Mouse (Mus musculus): ENCODE data around the gene Cth. TPM values are rescaled to one million over a fixed set of nuclear protein-coding genes. Genes with fewer than 3 reads are reported as not detected.

Gene Cth
- polyA plus RNA-seq (2015; fragmentation: Nextera tagmentation; extraction: Ambion mirVana), result 50.2 and 53.7 TPM in 2 replicates

DNA sequence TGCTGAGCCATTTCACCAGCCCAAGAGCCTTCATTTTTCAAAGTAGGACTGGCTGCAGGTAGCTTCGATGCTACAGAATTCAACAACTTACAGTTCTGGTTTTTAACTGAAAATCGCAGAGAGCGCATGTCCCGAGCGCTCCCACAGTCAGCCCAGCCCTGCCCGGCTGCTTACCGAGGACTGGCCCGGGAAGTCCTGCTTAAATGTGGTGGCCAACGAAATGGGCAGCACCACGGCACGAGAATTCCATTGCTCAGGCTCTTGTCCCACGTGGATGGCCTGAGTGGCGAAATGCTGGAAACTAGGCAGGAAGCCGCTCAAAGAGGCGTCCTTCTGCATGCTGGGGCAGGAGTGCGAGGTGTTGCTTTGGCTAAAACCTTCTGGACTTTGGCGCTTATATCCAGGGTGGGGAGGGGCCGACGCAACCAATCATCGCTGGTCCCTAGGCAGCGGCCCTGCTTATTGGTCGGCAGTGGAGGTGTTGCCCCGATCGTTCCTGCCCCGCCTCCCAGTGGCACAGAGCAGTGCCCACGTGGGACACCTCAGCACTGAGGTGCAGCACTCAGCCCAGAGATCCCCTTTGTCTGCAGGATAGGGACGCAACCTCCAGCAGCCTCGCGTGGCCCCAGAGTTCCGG is at the start of gene Cth:
TSS of gene Cth (minus strand) at position 386 of the 637 bp plus-strand sequence.
- H3K9ac ChIP-seq, result peak within 1 kb of the TSS; percentile 47
- peaks cover 11% of the 10 kb centered on the region for H3K4me1 ChIP-seq (replicated peaks)
- no peaks in the 10 kb centered on the region for H3K36me3 ChIP-seq (replicated peaks)
- WGBS (ENCODE audit: insufficient replicate concordance), result under 1% methylated on average over 30 of the region's 30 CpGs
- peak within 1 kb of the TSS; percentile 81 for H3K4me2 ChIP-seq
- H3K9me3 ChIP-seq (replicated peaks), result no peaks in the 10 kb centered on the region
- peak; percentile 97 for ATAC-seq (ENCODE audit: insufficient read depth)
- H3K27ac ChIP-seq (replicated peaks), result peak within 1 kb of the TSS; percentile 56
- H3K4me3 ChIP-seq (replicated peaks), result peak within 1 kb of the TSS; percentile 54
- 0 out of 2 replicates have a peak, but pooled peaks cover 9% of the 10 kb centered on the region for H3K27me3 ChIP-seq

GRCm38 (mm10) chr3:157973236-157973635 is 48.4 kb upstream of the Cth start:
- Histone ChIP-seq H3K27me3 (no peaks in the 10 kb centered on the region), H3K4me1 (replicated peaks) (no peaks in the 10 kb centered on the region), H3K9me3 (replicated peaks) (no peaks in the 10 kb centered on the region), H3K4me3 (replicated peaks) (no peak overlapping the region), H3K9ac (no peak overlapping the region), H3K4me2 (no peak overlapping the region), H3K27ac (replicated peaks) (no peak overlapping the region), H3K36me3 (replicated peaks) (peaks cover 10% of the 10 kb centered on the region)
- 89% methylated on average over 2 of the region's 2 CpGs for WGBS (ENCODE audit: insufficient replicate concordance)
- ATAC-seq (ENCODE audit: insufficient read depth), result no peak

- H3K36me3 ChIP-seq (replicated peaks), result peaks cover 10% of the 10 kb centered on the region
- 73% methylated on average over 2 of the region's 2 CpGs for WGBS (ENCODE audit: insufficient replicate concordance)
- no peak for ATAC-seq (ENCODE audit: insufficient read depth)
- no peak overlapping the region for H3K4me2 ChIP-seq
- H3K27ac ChIP-seq (replicated peaks), result no peak overlapping the region
- no peaks in the 10 kb centered on the region for H3K27me3 ChIP-seq
- no peak overlapping the region for H3K9ac ChIP-seq
- H3K4me1 ChIP-seq (replicated peaks), result no peaks in the 10 kb centered on the region
- no peak overlapping the region for H3K4me3 ChIP-seq (replicated peaks)
- H3K9me3 ChIP-seq (replicated peaks), result no peaks in the 10 kb centered on the region
Observed at GRCm38 (mm10) chr3:157971151-157971550, 46.3 kb upstream of the Cth start.

DNA sequence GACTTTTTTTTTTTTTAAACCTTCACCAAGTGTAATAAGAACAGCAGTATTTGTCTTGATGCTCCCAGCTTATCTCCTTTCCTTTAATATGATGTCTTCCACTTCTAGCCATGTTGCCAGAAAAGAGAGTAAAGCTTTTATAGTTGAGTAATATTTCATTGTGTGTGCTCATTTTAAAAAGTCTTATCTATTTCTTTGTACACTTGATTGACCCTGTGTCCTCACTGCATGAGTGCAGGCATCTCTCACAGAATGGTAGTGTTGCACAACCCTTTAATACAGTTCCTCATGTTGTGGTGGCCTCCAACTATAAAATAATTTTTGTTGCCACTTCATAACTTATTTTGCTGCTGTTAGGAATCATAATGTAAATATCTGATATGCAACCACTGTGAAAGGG is 32.4 kb upstream of the Cth start:
- Histone ChIP-seq H3K4me2 (no peak overlapping the region), H3K9ac (no peak overlapping the region), H3K36me3 (replicated peaks) (peaks cover 12% of the 10 kb centered on the region), H3K4me1 (replicated peaks) (peaks cover 6% of the 10 kb centered on the region), H3K27ac (replicated peaks) (no peak overlapping the region), H3K27me3 (no peaks in the 10 kb centered on the region), H3K4me3 (replicated peaks) (no peak overlapping the region), H3K9me3 (replicated peaks) (no peaks in the 10 kb centered on the region)
- ATAC-seq (ENCODE audit: insufficient read depth), result no peak

- Histone ChIP-seq H3K9ac (no peak overlapping the region), H3K36me3 (replicated peaks) (peaks cover 10% of the 10 kb centered on the region; the same call in 1 of the 2 replicates), H3K4me3 (replicated peaks) (no peak overlapping the region), H3K4me1 (replicated peaks) (peaks cover 6% of the 10 kb centered on the region), H3K27me3 (no peaks in the 10 kb centered on the region), H3K4me2 (no peak overlapping the region), H3K27ac (replicated peaks) (no peak overlapping the region), H3K9me3 (replicated peaks) (no peaks in the 10 kb centered on the region)
- 78% methylated on average over 3 of the region's 3 CpGs for WGBS (ENCODE audit: insufficient replicate concordance)
- ATAC-seq (ENCODE audit: insufficient read depth), result peak; percentile 64
Observed at GRCm38 (mm10) chr3:157956201-157956600, 31.3 kb upstream of the Cth start.

- H3K4me3 ChIP-seq (replicated peaks), result no peak overlapping the region
- H3K27ac ChIP-seq (replicated peaks), result no peak overlapping the region
- H3K4me2 ChIP-seq, result no peak overlapping the region
- ATAC-seq (ENCODE audit: insufficient read depth), result no peak
- H3K4me1 ChIP-seq (replicated peaks), result peaks cover 6% of the 10 kb centered on the region
- no peak overlapping the region for H3K9ac ChIP-seq
- no peaks in the 10 kb centered on the region for H3K27me3 ChIP-seq
- H3K36me3 ChIP-seq (replicated peaks), result peaks cover 7% of the 10 kb centered on the region; the same call in 1 of the 2 replicates
- no peaks in the 10 kb centered on the region for H3K9me3 ChIP-seq (replicated peaks)
- 73% methylated on average over 2 of the region's 2 CpGs for WGBS (ENCODE audit: insufficient replicate concordance)
Observed at GRCm38 (mm10) chr3:157955466-157955865, 30.6 kb upstream of the Cth start.

DNA sequence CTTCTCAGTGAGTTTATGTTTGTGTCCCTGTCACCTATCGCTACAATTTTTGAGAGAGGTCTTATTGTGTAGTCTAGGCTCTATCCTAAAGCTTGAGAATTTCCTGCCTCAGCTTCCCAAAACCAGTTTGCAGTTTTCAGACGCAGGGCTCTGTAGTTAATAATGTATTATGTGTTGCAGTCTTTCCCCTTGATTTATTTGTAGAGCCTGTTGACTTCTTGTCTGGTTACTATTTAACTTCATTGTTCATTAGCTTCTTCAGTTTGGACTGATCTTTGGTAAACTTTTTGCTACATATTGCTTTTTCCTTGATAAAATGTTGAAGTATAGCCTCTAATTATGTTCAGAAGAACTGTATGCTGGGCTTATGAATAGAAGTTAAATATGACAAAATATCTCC is 27.8 kb upstream of the Cth start:
- no peak for ATAC-seq (ENCODE audit: insufficient read depth)
- no peak overlapping the region for H3K27ac ChIP-seq (replicated peaks)
- no peaks in the 10 kb centered on the region for H3K9me3 ChIP-seq (replicated peaks)
- peaks cover 7% of the 10 kb centered on the region; the same call in 1 of the 2 replicates for H3K36me3 ChIP-seq (replicated peaks)
- H3K4me3 ChIP-seq (replicated peaks), result no peak overlapping the region
- WGBS (ENCODE audit: insufficient replicate concordance), result 75% methylated on average over 2 of the region's 2 CpGs
- peaks cover 20% of the 10 kb centered on the region for H3K4me1 ChIP-seq (replicated peaks)
- H3K27me3 ChIP-seq, result no peaks in the 10 kb centered on the region
- no peak overlapping the region for H3K9ac ChIP-seq
- no peak overlapping the region for H3K4me2 ChIP-seq

GRCm38 (mm10) chr3:157947383-157948280 is 22.8 kb upstream of the Cth start:
- Histone ChIP-seq H3K9ac (peak overlapping the region; percentile 98), H3K4me3 (replicated peaks) (peak overlapping the region; percentile 97), H3K9me3 (replicated peaks) (no peaks in the 10 kb centered on the region), H3K4me2 (peak overlapping the region; percentile 80), H3K4me1 (replicated peaks) (peaks cover 22% of the 10 kb centered on the region), H3K36me3 (replicated peaks) (peaks cover 7% of the 10 kb centered on the region; the same call in 1 of the 2 replicates), H3K27me3 (0 out of 2 replicates have a peak, but pooled peaks cover 3% of the 10 kb centered on the region), H3K27ac (replicated peaks) (peak overlapping the region; percentile 98)
- WGBS (ENCODE audit: insufficient replicate concordance), result under 1% methylated on average over 86 of the region's 93 CpGs
- ATAC-seq (ENCODE audit: insufficient read depth), result peak; percentile 74

GRCm38 (mm10) chr3:157946843-157947358 is 22.0 kb upstream of the Cth start, which contains the start of gene Ankrd13c:
Gene Ankrd13c, plus strand, starts transcription at chr3:157947239.
- ATAC-seq (ENCODE audit: insufficient read depth), result peak; percentile 94
- 0% methylated on average over 45 of the region's 45 CpGs for WGBS (ENCODE audit: insufficient replicate concordance)
- peak within 1 kb of the TSS; percentile 98 for H3K9ac ChIP-seq
- H3K27me3 ChIP-seq, result 0 out of 2 replicates have a peak, but pooled peaks cover 3% of the 10 kb centered on the region
- peaks cover 6% of the 10 kb centered on the region; the same call in 1 of the 2 replicates for H3K36me3 ChIP-seq (replicated peaks)
- peaks cover 22% of the 10 kb centered on the region for H3K4me1 ChIP-seq (replicated peaks)
- H3K4me3 ChIP-seq (replicated peaks), result peak within 1 kb of the TSS; percentile 97
- peak within 1 kb of the TSS; percentile 80 for H3K4me2 ChIP-seq
- no peaks in the 10 kb centered on the region for H3K9me3 ChIP-seq (replicated peaks)
- H3K27ac ChIP-seq (replicated peaks), result peak within 1 kb of the TSS; percentile 98

- no peaks in the 10 kb centered on the region for H3K36me3 ChIP-seq (replicated peaks)
- H3K9ac ChIP-seq, result no peak overlapping the region
- ATAC-seq (ENCODE audit: insufficient read depth), result no peak
- no peak overlapping the region for H3K27ac ChIP-seq (replicated peaks)
- 8% methylated on average over 2 of the region's 2 CpGs for WGBS (ENCODE audit: insufficient replicate concordance)
- H3K9me3 ChIP-seq (replicated peaks), result no peaks in the 10 kb centered on the region
- no peak overlapping the region for H3K4me2 ChIP-seq
- H3K4me1 ChIP-seq (replicated peaks), result no peaks in the 10 kb centered on the region
- H3K27me3 ChIP-seq, result peaks cover 7% of the 10 kb centered on the region; the same call in 1 of the 2 replicates
- H3K4me3 ChIP-seq (replicated peaks), result no peak overlapping the region
Observed at GRCm38 (mm10) chr3:157938585-157938984, 13.7 kb upstream of the Cth start.

DNA sequence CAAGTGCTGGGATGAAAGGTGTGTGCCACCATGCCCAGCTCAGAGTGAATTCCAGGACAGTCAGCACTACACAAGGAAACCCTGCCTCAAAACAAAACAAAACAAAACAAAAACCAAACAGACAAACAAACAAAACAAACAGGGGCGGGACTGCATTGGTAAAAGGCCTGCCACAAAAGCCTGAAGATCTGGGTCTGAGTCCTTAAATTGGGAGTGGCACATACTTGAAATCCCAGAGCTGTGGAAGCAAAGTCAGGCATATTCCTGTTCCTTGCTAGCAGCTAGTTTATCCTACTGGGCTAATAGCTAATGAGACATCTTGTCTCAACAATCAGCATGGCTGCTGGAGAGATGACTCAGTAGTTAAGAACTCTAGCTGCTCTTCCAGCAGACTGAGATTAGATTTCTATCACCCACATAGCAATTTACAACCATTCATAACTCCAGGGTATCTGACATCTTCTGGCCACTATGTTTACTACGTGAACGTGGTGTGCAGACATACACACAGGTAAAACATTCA is 9.5 kb upstream of the Cth start:
- no peak overlapping the region for H3K9ac ChIP-seq
- no peaks in the 10 kb centered on the region; the same call in 1 of the 2 replicates for H3K27me3 ChIP-seq
- no peak overlapping the region for H3K4me2 ChIP-seq
- 46% methylated on average over 3 of the region's 3 CpGs for WGBS (ENCODE audit: insufficient replicate concordance)
- no peaks in the 10 kb centered on the region for H3K9me3 ChIP-seq (replicated peaks)
- H3K4me1 ChIP-seq (replicated peaks), result no peaks in the 10 kb centered on the region
- no peak overlapping the region for H3K4me3 ChIP-seq (replicated peaks)
- no peak for ATAC-seq (ENCODE audit: insufficient read depth)
- no peaks in the 10 kb centered on the region for H3K36me3 ChIP-seq (replicated peaks)
- H3K27ac ChIP-seq (replicated peaks), result no peak overlapping the region
